Mouse (Mus musculus) erythroblast, embryonic 14.5 days (primary cell): Measurements from ENCODE around the gene Tmem273.

Experiments used
- GATA1 ChIP-seq: IDR thresholded peaks from 2 replicates; pipeline ENCODE4 v1.6.1; 2012; ENCODE audit warnings: low read length, inconsistent platforms, mixed read lengths
- TAL1 ChIP-seq: IDR thresholded peaks from 3 replicates; pipeline ENCODE4 v1.6.1; 2012; ENCODE audit warnings: low read length, inconsistent platforms, mixed read lengths

DNA sequence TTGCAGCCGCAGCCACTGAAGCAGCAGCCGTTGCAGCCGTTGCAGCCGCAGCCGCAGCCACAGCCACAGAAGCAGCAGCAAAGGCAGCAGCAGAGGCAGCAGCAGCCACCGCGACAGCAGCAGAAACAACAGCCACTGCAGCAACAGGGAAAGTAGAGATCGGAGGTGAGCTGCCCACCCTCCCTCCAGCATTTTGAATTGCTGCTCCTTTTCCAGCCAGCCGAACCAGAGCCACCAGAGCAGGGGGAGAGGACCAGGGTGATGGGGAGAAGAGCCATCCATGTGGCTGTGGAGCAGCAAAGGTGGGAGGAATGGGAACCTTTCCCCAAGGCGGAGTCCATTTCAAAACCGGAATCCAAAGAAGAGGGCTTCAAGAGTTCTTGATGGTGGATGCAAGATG is 50.4 kb downstream of the Tmem273 start:
- TF ChIP-seq TAL1, result no peak
- TF ChIP-seq GATA1, result no peak
